Mouse (Mus musculus) heart, adult 2 months (tissue): ENCODE results near the gene Rpp40. TPM values are rescaled to one million over a fixed set of nuclear protein-coding genes. Genes with fewer than 3 reads are reported as not detected.

Experiments used
- DNase-seq, 2 experiments: peaks; one replicate each; pipeline ENCODE4 v3.0.0; 2021
- H3K27ac ChIP-seq: fragments of 200-600 bp; 2 replicates; pipeline ENCODE4 v1.8.1; 2022
- H3K27me3 ChIP-seq: fragments of 200-500 bp; 2 replicates; pipeline ENCODE4 v1.6.1; 2012; ENCODE audit warnings: mild to moderate bottlenecking, low read length, inconsistent platforms, mixed read lengths; ENCODE audit not compliant: control insufficient read depth, insufficient read depth
- H3K36me3 ChIP-seq: fragments of 200-500 bp; 2 replicates; pipeline ENCODE4 v1.6.1; 2012; ENCODE audit warnings: low read length, inconsistent platforms; ENCODE audit not compliant: control insufficient read depth, insufficient read depth
- H3K4me1 ChIP-seq: fragments of 200-500 bp; 2 replicates; pipeline ENCODE4 v1.6.1; 2011; ENCODE audit warnings: low read length; ENCODE audit not compliant: control insufficient read depth, insufficient read depth
- H3K4me3 ChIP-seq: fragments of 200-600 bp; 2 replicates; pipeline ENCODE4 v1.8.1; 2022
- H3K79me2 ChIP-seq: fragments of 200-500 bp; replicated peaks from 2 replicates; pipeline ENCODE4 v1.6.1; 2012; ENCODE audit warnings: mild to moderate bottlenecking, inconsistent platforms, low read length, moderate library complexity, mixed read lengths; ENCODE audit not compliant: control insufficient read depth, insufficient read depth
- H3K9ac ChIP-seq: fragments of 200-500 bp; 2 replicates; pipeline ENCODE4 v1.6.1; 2012; ENCODE audit warnings: low read depth, mild to moderate bottlenecking, control low read depth, inconsistent platforms, low read length, mixed read lengths
- CTCF ChIP-seq: fragments of 200-600 bp; IDR thresholded peaks from 2 replicates; pipeline ENCODE4 v1.8.1; 2022; ENCODE audit warnings: antibody characterized with exemption, mild to moderate bottlenecking, moderate library complexity
- EP300 ChIP-seq: fragments of 200-500 bp; IDR thresholded peaks from 2 replicates; pipeline ENCODE4 v1.6.1; 2011; ENCODE audit warnings: low read depth, low read length, control low read depth; ENCODE audit not compliant: insufficient read depth
- POLR2A ChIP-seq: fragments of 200-500 bp; IDR thresholded peaks from 2 replicates; pipeline ENCODE4 v1.6.1; 2011; ENCODE audit warnings: mild to moderate bottlenecking, low read depth, low read length, control low read depth; ENCODE audit not compliant: insufficient read depth
- WGBS: fragments of 180-500 bp; shearing (Covaris S2); methylation state at CpG from one replicate; pipeline ENCODE4 v1.1.7; 2018; 5-methylcytosine and 5-hydroxymethylcytosine counted together
- intact Hi-C: fragments of 180-260 bp; cut with DNase I; formaldehyde crosslinking; loops from one replicate; pipeline ENCODE4 v1.15.1; 2025
- polyA plus RNA-seq: library from polyadenylated mRNA; depleted of rRNA; stranded (reverse); fragments of >200 nt; gene quantifications from 2 replicates; pipeline ENCODE4 v1.2.3, GENCODE M21; 2012
- total RNA-seq, 2 experiments: library from RNA; stranded (reverse); gene quantifications; 2 replicates each; pipeline ENCODE4 v1.2.3; 2021

Rpp40 gene
- total and polyA plus RNA-seq, 3 experiments: 3.7 to 6.4 (median 5.3) TPM

DNA sequence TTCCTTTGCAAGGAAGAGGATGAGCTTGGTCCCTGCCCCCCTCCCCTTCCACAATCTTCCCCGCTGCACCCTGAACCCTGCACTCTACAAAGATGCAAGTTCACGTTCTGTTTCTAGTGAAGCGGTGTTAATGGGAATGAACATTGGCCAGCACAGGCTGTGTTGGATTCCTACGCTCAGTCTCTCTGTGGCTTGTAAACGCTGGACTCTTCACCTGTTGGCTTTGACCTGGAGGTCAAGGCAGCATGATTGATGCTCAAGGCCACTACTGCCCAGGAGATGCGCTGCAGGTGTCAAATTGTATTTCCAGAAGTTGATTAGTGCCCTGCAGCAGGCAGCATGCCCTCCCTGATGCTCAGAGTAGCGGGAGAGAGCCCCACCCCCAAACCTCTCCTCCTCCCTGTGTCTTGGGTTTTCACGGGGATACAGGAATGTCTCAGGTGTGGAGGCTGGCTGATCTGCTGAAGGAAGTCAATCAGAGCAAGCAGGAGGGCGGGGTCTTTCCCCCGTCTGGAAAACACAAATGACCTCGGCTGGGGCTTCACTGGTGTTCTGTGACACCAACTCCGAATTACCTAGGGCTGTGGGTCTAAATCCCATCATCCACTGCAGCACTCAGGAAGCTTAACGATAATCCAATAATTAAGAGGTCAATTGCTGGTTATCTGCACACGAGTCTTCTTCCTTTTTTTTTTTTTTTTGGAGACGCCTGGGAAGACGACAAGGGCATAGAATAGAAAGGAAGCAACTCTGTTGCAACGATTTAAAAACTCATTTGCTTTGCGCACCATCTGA is 33.9 kb upstream of the Rpp40 start:
- Histone ChIP-seq H3K79me2 (no peaks in the 10 kb centered on the region), H3K27me3 (no peaks in the 10 kb centered on the region), H3K36me3 (no peaks in the 10 kb centered on the region), H3K4me1 (no peaks in the 10 kb centered on the region), H3K9ac (no peak overlapping the region), H3K4me3 (no peak overlapping the region), H3K27ac (no peak overlapping the region)
- WGBS: 67% methylated on average over 18 of the region's 18 CpGs
- no peak for DNase-seq
- TF ChIP-seq EP300 (no peak), POLR2A (no peak), CTCF (no peak)
- intact Hi-C loops: no loop called here

DNA sequence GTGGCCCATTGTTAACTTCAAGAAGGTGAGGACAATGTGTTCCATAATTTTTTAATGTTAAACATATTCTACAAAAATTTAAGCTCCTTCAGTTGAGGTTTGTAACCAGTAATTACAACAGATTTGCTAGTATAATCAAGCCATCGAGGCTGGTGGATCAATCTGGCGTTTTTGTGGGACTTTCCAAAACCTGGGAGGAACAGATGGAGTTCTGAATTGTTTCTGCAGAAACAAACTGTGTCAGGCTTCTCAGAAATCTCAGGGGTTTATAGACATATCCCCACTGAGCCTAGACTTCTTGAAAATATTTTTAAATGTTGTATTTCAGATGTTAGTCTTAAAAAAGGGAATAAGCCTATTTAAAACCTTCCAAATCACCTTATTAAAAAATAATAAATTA is 31.8 kb upstream of the Rpp40 start:
- intact Hi-C loops: no loop called here
- DNase-seq: no peak
- WGBS: 79% methylated on average over 2 of the region's 2 CpGs

DNA sequence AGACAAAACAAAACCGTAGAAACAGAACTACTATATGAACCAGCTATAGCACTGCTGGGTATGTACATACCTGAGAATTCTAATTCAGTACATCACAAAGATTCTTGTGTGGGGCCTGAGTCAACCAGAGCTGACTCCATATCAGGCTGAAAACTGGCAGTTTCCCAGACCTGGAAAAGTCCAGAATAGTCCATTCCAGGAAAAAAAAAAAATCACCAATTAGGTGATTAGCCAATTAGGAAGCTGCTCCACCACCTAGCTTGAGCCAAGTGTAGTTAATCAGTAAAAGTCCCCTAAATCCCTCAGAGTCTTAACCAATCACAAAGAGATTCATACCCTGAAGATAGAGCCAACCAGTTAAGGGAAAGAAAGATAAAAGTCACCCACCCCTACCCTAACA is 5.3 kb upstream of the Rpp40 start:
- 83% methylated on average over 1 of the region's 1 CpGs for WGBS
- Histone ChIP-seq H3K9ac (no peak overlapping the region), H3K79me2 (no peaks in the 10 kb centered on the region), H3K27me3 (no peaks in the 10 kb centered on the region), H3K36me3 (no peaks in the 10 kb centered on the region), H3K4me3 (no peak overlapping the region), H3K27ac (no peak overlapping the region), H3K4me1 (no peaks in the 10 kb centered on the region)
- no peak for TF ChIP-seq EP300
- TF ChIP-seq POLR2A: no peak
- TF ChIP-seq CTCF: no peak
- no peak for DNase-seq
- intact Hi-C loops: no loop called here

More for the DNA sequence above, 31.8 kb upstream of the Rpp40 start:
- Histone ChIP-seq H3K36me3 (no peaks in the 10 kb centered on the region), H3K27ac (no peak overlapping the region), H3K79me2 (no peaks in the 10 kb centered on the region), H3K4me3 (no peak overlapping the region), H3K9ac (no peak overlapping the region), H3K4me1 (no peaks in the 10 kb centered on the region), H3K27me3 (no peaks in the 10 kb centered on the region)
- TF ChIP-seq POLR2A (no peak), CTCF (no peak), EP300 (no peak)

DNA sequence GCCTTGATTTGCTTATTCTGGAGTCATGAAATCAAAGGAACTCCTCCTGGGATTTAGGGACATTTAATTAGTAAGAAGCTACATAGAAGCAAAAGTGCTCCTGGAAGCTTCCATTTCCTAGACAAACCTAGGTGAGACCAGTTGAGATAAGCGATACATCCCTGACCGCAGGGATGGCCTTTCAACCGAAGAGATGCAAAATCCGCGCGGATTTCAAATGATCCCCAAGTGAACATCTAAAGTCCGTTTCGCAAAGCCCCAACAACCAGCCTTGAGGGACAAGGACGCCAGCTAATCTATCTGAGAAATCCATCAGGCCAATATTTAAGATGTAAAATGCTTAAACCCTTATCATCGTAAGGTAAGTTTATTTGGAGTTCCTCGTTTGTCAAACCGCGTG is 781 bp downstream of the Rpp40 start:
- DNase-seq: no peak
- intact Hi-C loops: loop anchor here (5.0 kb wide), 2 partner anchors 123 to 163 kb away; no protein-coding TSS in a partner anchor
- peak overlapping the region; percentile 74; the same call in 1 of the 2 replicates for H3K9ac ChIP-seq
- no peaks in the 10 kb centered on the region for H3K36me3 ChIP-seq
- H3K27ac ChIP-seq: peak overlapping the region; percentile 76
- under 1% methylated on average over 13 of the region's 13 CpGs for WGBS
- no peaks in the 10 kb centered on the region for H3K79me2 ChIP-seq
- TF ChIP-seq EP300 (no peak), POLR2A (no peak), CTCF (no peak)
- H3K27me3 ChIP-seq: no peaks in the 10 kb centered on the region
- H3K4me3 ChIP-seq: peak overlapping the region; percentile 89
- H3K4me1 ChIP-seq: no peaks in the 10 kb centered on the region

DNA sequence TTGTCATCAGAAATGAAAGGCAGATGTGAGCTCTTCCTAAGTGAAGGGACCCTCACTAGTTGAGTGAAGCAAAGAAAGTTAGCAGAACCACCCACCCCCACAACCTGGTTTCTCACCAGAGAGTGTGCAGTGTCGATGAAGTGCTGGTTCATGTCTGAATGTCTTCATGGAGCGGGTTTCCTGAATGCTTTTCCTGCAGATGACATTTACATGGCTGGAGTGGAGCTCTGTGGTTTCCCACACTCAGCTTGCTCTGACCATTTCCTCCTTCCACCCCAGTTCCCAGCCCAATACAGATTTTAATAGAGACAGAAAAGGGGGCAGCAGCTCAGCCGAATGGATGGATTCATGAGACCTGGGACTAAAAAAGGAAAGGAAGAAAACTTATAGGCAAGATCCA is 13.3 kb downstream of the Rpp40 start:
- no peaks in the 10 kb centered on the region for H3K27me3 ChIP-seq
- no peak for DNase-seq
- H3K4me3 ChIP-seq: no peak overlapping the region
- intact Hi-C loops: no loop called here
- WGBS: 59% methylated on average over 3 of the region's 3 CpGs
- no peaks in the 10 kb centered on the region for H3K4me1 ChIP-seq
- no peak overlapping the region for H3K27ac ChIP-seq
- no peak for TF ChIP-seq POLR2A
- TF ChIP-seq EP300: no peak
- TF ChIP-seq CTCF: no peak
- H3K36me3 ChIP-seq: no peaks in the 10 kb centered on the region
- no peaks in the 10 kb centered on the region for H3K79me2 ChIP-seq
- no peak overlapping the region for H3K9ac ChIP-seq

DNA sequence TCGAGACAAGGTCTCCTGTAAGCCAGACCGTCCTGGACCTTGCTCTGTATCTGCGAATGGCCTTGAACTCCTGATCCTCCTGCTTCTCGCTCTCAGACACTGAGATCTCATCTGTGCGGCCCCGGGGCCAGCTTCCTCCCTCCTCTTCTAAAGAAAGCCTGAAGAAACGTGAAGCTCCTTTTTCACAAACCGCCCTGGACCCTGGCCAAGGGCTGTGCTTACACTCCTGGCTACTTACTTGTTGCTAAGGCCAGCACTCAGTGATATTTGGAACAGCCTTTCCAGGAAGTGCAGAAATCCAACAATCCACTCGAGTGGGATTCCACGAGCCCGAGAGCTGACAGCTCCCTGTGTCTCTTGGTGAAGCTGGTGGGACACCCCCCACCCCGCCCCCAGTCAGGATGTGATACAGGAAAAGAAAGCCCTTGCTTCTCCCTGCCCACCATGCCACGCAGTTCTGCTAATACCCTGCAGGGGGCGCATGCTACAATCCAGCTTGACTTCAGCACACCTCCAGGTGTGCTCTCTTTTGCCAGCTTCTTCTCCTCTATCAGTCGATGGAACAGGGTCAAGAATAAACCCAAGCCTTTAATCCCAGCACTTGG is 19.9 kb downstream of the Rpp40 start:
- H3K9ac ChIP-seq: no peak overlapping the region
- intact Hi-C loops: loop anchor here (5.0 kb wide), 2 partner anchors 61 to 144 kb away; no protein-coding TSS in a partner anchor

More for the DNA sequence above, 19.9 kb downstream of the Rpp40 start:
- TF ChIP-seq CTCF (peak; percentile 82), EP300 (no peak)
- Histone ChIP-seq H3K36me3 (no peaks in the 10 kb centered on the region), H3K27me3 (no peaks in the 10 kb centered on the region), H3K4me3 (no peak overlapping the region), H3K4me1 (peaks cover 2% of the 10 kb centered on the region; the same call in 1 of the 2 replicates), H3K27ac (no peak overlapping the region; the same call in 1 of the 2 replicates), H3K79me2 (no peaks in the 10 kb centered on the region)
- peak; percentile 60 to 69 for DNase-seq
- 27% methylated on average over 15 of the region's 15 CpGs for WGBS
